Mouse (Mus musculus) gastrocnemius, postnatal 14 days (tissue): ENCODE results near the gene Mab21l1. TPM values are rescaled to one million over a fixed set of nuclear protein-coding genes. Genes with fewer than 3 reads are reported as not detected.

Experiments used
- DNase-seq: peaks from one replicate; pipeline ENCODE4 v3.0.0; 2021; ENCODE audit warnings: mixed read lengths
- intact Hi-C: fragments of 180-260 bp; cut with DNase I; formaldehyde crosslinking; loops from one replicate; pipeline ENCODE4 v1.15.1; 2025; ENCODE audit warnings: low total_unique reads
- total RNA-seq, 2 experiments: library from RNA; stranded (reverse); gene quantifications; 2 replicates each; pipeline ENCODE4 v1.2.3; 2021

The Mab21l1 gene
- total RNA-seq, 2 experiments from 2014 or later = 1.8 to 2.2 TPM

- DNase-seq = no peak
- intact Hi-C loops = no loop called here
These were observed 9.9 kb downstream of the Mab21l1 start for GRCm38 (mm10) chr3:55792251-55792650.

- peak; percentile 45 for DNase-seq
- intact Hi-C loops = no loop called here
These were observed 11.7 kb downstream of the Mab21l1 start for GRCm38 (mm10) chr3:55793842-55794575.

- intact Hi-C loops = no loop called here
- DNase-seq = no peak
These were observed 12.5 kb downstream of the Mab21l1 start for GRCm38 (mm10) chr3:55794768-55795167.

- DNase-seq = no peak
- intact Hi-C loops = no loop called here
These were observed 32.8 kb downstream of the Mab21l1 start for GRCm38 (mm10) chr3:55814993-55815625.

GRCm38 (mm10) chr3:55816096-55816495 is 33.8 kb downstream of the Mab21l1 start:
- DNase-seq = no peak
- intact Hi-C loops = no loop called here

GRCm38 (mm10) chr3:55816638-55817375 is 34.5 kb downstream of the Mab21l1 start:
- DNase-seq = no peak
- intact Hi-C loops = no loop called here

GRCm38 (mm10) chr3:55818082-55818481 is 35.8 kb downstream of the Mab21l1 start:
- intact Hi-C loops = no loop called here
- no peak for DNase-seq

GRCm38 (mm10) chr3:55819598-55819997 is 37.3 kb downstream of the Mab21l1 start:
- no peak for DNase-seq
- intact Hi-C loops = no loop called here

- DNase-seq = no peak
- intact Hi-C loops = no loop called here
These were observed 42.6 kb downstream of the Mab21l1 start for GRCm38 (mm10) chr3:55824864-55825263.

- intact Hi-C loops = no loop called here
- no peak for DNase-seq
These were observed 46.4 kb downstream of the Mab21l1 start for GRCm38 (mm10) chr3:55828481-55829256.

GRCm38 (mm10) chr3:55830226-55830625 is 47.9 kb downstream of the Mab21l1 start:
- intact Hi-C loops = no loop called here
- DNase-seq = no peak
